Mouse (Mus musculus) spleen, postnatal 4 days (tissue): ENCODE results near the gene Ptges2.
"Not testable (repeated sequence)": the region's sequence is repeated elsewhere in the genome, so short reads cannot be mapped to it uniquely, and the experiment has no call there.

Experiments used
- DNase-seq, 2 experiments: peaks; one replicate each; pipeline ENCODE4 v3.0.0; 2022; ENCODE audit warnings: low spot score in 2 of 2

The Ptges2 gene

GRCm38 (mm10) chr2:32395484-32395945 is at the start of gene Ptges2:
Ptges2 (plus strand) TSS chr2:32395896.
- DNase-seq, result peak; percentile 93 to 95

GRCm38 (mm10) chr2:32347019-32347418 is 48.7 kb upstream of the Ptges2 start:
- no peak for DNase-seq

GRCm38 (mm10) chr2:32348311-32348710 is 47.4 kb upstream of the Ptges2 start:
- DNase-seq, result no peak

DNA sequence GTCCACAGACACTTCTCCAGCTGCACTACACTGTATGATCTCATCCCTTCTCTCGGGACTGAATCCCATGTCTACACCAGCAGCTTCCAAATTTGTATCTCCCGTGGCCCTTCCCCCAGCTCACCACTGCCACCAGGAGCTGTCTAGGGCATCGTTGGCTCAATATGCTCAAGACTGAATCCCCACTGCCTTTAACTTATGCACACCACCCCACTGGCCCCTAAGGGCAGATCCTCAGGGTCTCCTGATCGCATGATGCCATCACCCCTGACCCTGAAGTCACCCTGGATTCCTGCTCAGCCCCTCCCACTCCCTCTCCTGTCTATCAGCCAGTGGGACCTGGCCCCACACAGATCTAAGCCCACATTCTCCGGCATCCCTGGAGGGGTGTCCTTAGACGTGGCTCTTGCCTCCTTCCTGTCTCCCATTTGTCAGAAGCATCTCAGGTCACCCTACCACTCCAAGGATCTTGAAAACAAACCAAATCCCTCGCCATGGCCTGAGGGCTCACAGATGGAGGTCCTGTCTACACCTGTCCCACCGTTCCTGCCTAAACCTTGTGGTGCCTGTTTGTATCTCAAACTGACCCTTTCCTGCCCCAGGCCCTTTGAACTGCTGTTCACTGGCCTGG is 46.0 kb upstream of the Ptges2 start:
- DNase-seq, result no peak

DNA sequence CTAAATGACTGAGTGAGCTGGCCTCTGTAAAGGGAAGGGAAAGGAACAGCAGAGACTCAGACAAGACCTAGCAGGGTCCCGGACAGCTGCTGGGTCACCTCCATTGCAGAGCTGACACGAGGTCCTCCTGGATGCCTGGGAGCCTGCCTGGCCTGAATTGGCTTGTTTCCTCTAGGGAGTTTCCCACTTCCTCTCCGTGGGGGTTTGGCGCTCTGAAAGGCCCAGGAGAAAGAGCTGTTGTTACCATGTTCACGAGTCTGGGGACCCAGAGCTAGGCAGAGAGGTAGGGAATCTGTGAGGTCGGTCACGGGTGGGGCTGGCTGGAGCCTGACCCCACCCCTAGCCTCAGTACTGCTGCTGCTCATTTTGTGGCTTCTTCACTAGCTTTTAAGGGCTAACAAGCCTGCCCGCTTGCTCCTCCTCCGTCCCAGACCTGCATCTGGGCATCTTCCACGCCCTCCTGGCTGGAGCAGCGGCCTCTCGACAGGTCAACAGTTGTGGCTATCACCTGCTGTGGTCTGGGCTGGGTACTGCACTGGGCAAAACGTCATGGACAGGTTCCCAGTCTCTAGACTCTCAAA is 45.1 kb upstream of the Ptges2 start:
- no peak for DNase-seq

GRCm38 (mm10) chr2:32351471-32351961 is 44.2 kb upstream of the Ptges2 start:
- no peak for DNase-seq

DNA sequence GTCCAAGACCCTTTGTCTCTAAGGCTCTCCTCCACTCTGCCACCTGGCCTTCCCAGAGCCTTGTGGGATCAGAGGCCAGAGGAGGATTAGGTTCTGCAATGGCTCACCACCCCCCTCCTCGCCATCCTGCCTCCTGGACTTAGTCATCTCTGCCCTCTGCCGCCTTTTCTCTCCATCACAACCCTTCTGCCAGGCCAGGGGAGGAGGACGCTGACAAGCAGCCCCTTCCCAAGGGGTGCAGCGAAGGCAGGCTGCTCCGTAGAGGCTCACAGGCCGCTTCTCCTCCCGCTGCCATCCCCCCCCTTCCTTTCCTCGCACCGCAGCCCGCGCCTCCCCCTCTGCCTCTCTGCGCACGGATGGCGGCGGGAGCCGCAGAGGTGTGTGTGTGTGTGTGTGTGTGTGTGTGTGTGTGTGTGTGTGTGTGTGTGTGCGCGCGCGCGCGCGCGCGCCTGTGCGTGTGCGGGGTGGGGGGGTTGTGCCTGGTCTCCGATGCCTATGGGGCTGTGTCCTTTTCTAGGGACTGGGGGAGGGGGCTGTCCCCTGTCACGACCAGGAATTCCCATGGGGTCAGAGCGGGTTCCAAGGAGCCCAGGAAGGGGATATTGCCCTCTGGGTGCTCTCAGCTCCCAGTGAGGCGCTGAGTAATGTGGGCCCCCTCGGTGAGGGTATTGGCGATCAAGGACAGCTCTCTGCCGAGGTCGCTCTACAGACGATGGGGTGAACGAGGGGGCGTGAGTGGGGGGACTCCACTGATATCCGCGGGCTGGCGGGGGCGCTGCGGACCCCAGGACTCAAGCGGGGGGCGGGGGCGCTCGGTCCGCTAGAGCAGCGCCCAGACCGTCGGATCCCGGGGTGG is 43.3 kb upstream of the Ptges2 start, which contains the start of gene Ciz1:
Gene Ciz1 (plus strand): TSS at position 177 of the 856 bp plus-strand sequence.
- no peak for DNase-seq

DNA sequence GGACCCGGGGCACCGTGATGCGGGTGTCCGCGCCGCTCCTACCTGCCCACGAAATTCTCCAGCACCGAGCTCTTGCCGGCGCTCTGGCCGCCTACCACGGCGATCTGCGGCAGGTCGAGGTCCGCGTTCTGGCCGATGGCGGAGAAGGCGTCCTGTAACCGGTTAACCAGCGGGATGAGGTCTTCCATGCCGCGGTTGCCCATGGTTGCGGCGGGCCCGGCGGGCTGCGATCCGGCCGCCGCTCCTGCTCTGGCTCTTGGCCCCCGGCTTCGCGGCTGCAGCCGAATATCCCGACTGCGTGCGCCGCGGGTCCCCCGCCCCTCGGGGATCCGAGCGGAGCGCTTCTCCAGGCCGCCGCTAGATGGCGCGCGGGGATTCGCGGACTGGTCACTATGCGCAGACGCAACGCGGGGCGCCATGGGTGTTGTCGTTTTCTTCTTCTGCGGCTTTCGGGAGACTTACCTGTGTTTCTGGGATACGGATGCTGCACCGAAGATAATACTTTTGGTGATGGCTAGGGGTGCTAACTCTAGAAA is 42.6 kb upstream of the Ptges2 start, which contains the start of gene Dnm1:
Gene Dnm1 (minus strand): TSS at position 332 of the 536 bp plus-strand sequence.
- peak; percentile 87 to 98 for DNase-seq

DNA sequence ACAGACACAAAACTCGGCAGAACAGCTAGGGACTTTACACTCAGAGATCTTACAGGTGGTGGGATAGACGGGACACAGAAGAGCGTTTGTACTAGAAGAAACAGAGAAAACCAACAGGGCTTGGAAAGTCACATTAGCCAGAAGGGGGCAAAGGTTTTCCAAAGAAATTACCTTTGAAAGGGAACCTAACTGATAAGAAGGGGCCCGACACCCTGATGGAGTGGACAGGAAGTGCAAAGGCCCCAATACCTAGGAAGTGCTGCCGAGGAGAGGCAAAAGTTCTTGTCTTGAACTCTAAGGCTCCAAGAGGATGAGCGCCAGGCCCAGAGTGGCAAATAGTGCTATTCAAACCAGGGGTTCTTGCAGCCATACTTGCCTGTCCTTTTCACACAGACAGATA is 41.9 kb upstream of the Ptges2 start:
- no peak for DNase-seq

GRCm38 (mm10) chr2:32354336-32354895 is 41.3 kb upstream of the Ptges2 start:
- no peak for DNase-seq

DNA sequence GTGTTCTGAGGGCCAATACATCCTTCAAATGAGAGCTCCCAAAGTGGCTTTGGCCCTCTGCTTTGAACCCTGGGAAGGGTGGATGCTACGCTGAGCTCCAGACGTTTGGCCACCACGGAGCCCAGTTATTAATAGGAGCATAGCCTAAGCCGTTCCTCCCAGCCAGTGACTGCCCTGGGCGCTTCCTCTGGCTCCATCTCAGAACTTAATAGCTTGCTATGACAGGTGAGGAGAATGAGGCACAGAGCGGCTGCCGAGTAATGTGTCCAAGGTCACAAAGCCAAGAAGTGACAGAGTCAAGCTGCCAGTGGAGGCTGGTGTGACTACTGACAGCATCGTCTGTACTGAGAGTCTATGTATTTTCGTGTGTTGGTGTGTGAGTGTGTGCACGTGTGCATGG is 39.5 kb upstream of the Ptges2 start:
- no peak for DNase-seq

DNA sequence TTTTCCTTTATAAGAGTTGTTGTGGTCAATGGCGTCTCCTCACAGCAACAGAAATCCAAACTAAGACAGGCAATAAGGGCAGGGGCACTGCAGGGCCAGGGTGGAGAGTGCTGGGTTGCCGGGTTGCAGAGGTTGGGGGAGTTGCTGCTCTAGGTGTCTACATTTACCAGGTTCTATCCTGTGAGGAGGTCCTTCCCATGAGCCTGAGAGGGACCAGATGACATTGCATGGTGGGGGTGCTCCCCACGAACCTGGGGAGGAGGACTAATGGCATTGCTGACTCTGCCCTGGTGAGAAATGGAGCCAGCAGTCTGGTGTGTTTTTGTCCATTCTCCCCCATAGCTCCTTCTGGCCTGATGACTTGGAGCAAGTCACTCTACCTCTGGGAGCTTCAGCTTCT is 38.0 kb upstream of the Ptges2 start:
- DNase-seq, result no peak

DNA sequence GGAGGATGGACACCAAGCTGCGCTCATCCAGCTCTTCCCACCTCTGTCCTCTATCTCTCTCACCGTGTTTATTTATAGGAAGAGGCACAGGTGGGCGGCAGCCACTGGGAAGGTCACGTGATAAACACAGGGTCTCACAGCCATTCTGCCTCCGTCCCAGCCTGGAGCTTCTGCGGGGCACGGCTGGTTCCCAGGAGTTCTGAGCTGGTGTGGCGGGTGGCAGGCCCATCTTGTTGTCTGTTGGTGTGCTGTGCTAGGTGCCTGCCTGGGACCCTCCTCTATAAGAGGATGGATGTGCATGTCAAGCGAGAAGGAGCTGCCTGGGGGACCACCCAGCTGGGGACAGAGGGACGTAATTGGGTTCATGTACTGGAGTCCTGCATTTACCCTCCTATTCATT is 37.3 kb upstream of the Ptges2 start:
- no peak for DNase-seq

GRCm38 (mm10) chr2:32360741-32361140 is 35.0 kb upstream of the Ptges2 start:
- peak; percentile 64 to 86 for DNase-seq

- peak; percentile 81 to 90 for DNase-seq
These were observed 34.3 kb upstream of the Ptges2 start for GRCm38 (mm10) chr2:32361437-32361836.

GRCm38 (mm10) chr2:32362274-32362673 is 33.4 kb upstream of the Ptges2 start:
- not testable (repeated sequence) for DNase-seq

GRCm38 (mm10) chr2:32362817-32363340 is 32.8 kb upstream of the Ptges2 start:
- peak; percentile 93 to 98 for DNase-seq

DNA sequence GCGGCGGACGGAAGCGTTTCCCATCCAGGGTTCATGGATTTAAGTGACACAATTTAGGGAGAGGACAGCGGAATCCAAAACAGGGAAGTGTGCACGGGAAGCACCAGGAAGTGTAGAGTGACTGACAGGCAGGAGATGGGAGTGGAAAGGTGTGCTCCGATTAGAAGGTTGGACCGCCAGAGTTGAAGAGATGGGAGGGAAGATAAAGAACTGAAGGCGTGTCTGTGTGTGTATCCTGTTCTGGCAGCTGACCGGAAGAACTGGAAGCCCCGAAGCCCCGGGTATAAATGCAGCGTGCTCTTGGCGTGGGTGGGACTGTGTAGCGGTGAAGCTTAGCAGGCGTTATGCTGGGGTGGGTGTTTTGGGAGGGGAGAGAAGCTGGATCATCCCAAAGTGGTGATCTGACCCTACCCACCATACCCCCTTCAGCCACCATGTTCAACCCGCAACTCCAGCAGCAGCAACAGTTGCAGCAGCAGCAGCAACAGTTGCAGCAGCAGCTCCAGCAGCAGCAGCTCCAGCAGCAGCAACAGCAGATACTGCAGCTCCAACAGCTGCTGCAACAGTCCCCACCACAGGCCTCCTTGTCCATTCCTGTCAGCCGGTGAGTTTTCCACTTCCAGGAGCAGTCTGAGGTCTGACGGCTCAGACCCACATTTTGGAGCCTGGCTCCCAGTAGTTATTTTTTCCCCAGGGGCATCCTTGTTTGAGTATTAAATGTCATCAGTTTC is 32.2 kb upstream of the Ptges2 start:
- DNase-seq, result peak in 1 of 2 experiments; percentile 41

GRCm38 (mm10) chr2:32364121-32364520 is 31.6 kb upstream of the Ptges2 start:
- no peak for DNase-seq

DNA sequence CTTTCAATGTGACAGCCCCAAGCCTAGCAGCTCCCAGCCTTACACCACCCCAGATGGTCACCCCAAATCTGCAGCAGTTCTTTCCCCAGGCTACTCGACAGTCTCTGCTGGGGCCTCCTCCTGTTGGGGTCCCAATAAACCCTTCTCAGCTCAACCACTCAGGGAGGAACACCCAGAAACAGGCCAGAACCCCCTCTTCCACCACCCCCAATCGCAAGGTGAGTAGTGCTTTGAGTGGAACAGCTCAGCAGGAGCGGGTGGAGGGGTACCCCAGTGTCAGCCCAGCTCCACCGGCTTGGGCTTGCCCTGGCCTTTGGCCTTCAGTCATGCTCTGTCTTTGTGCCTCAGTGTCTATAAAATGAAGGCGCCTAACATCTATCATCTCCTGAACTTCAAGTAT is 28.4 kb upstream of the Ptges2 start:
- no peak for DNase-seq

GRCm38 (mm10) chr2:32374191-32374590 is 21.5 kb upstream of the Ptges2 start:
- DNase-seq, result no peak
